25 mouse cellular contexts compared by ENCODE assay signal in the genomic region with DNA sequence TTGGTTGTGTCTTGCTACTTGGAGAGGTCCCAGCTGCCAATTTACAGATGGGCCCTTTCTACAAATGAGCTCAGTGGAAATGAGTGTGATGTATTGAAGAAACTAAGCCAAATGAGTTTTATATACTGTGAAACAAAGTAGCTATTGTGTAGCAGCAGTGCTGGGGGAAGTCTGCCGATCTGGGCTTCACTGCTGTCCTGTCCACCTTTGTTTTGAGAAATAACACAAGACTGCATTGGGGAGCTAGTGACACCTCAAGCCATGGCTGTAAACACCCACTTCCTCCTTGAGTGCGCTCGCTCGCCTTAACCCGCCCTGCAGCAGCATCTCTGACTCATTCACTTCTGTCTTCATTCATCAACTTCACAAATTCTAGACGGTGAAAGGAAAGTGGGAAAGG.
DNase-seq lines count a peak whose midpoint lies in the region; ATAC-seq and TF ChIP-seq lines count a peak whose summit lies in the region.
"Had no signal": no experiment of that assay in that cellular context is flagged by ENCODE, and none has a peak within 500 bp of the region (broad histone marks: within the 10 kb centered on the region; RNA-seq: fewer than 3 reads in every experiment).

No protein-coding gene starts in this region.

- dilution Hi-C loops in CH12.LX (cut with MboI; ENCODE audit: extremely low pct_ligation_motif_present, extremely low pct_unique_long_range_greater_than_20kb, low sequenced_read_pairs) = no loop called here

- no peak for TF ChIP-seq CTCF in lung, embryonic 14.5 days (IDR thresholded peaks at IDR 0.05; ENCODE audit: low read depth)
- TF ChIP-seq CTCF in lung, adult 2 months (IDR thresholded peaks at IDR 0.05; ENCODE audit: insufficient read depth, low read length) = no peak
- no peak for TF ChIP-seq CTCF in CH12.LX (conservative IDR thresholded peaks at IDR 0.05 in 1 of 2, IDR thresholded peaks at IDR 0.05 in 1 of 2; ENCODE audit: low read depth in 2 of 2, low read length in 2 of 2)

- H3K4me1 ChIP-seq in lung, embryonic 14.5 days (ENCODE audit: insufficient read depth) = no peaks in the 10 kb centered on the region
- H3K4me1 ChIP-seq in lung, adult 2 months (ENCODE audit: control insufficient read depth, insufficient read depth, low read length) = no peaks in the 10 kb centered on the region; the same call in 1 of the 2 replicates
- H3K4me1 ChIP-seq in CH12.LX (ENCODE audit: control insufficient read depth in 1 of 2, insufficient read depth in 2 of 2) = no peaks in the 10 kb centered on the region
- H3K4me1 ChIP-seq in heart, embryonic 10.5 days = peaks cover 10% of the 10 kb centered on the region; the same call in 1 of the 2 replicates
- H3K4me1 ChIP-seq: stomach, embryonic 15.5 days had no signal

- no peaks in the 10 kb centered on the region for H3K79me2 ChIP-seq in CH12.LX (replicated peaks; ENCODE audit: control insufficient read depth, extremely low read depth, insufficient read depth, poor library complexity, severe bottlenecking)

- no peak overlapping the region for H3K9ac ChIP-seq in lung, embryonic 14.5 days
- H3K9ac ChIP-seq in CH12.LX (ENCODE audit: insufficient read depth, low read depth) = no peak overlapping the region
- H3K9ac ChIP-seq: hindbrain, embryonic 13.5 days; limb, embryonic 12.5 days; liver, embryonic 14.5 days; neural tube, embryonic 13.5 days; stomach, embryonic 15.5 days had no signal

- in situ Hi-C loops in CH12.LX (cut with MboI; ENCODE audit: low pct_ligation_motif_present, low pct_unique_long_range_greater_than_20kb, low sequenced_read_pairs) = no loop called here

- TF ChIP-seq POLR2A in lung, adult 2 months (IDR thresholded peaks at IDR 0.05; ENCODE audit: borderline replicate concordance, extremely low read depth, low read depth, low read length) = no peak
- no peak for TF ChIP-seq POLR2A in CH12.LX (IDR thresholded peaks at IDR 0.05; ENCODE audit: low read depth, low read length)

- H3K27me3 ChIP-seq in lung, embryonic 14.5 days (ENCODE audit: insufficient read depth, low read length) = no peaks in the 10 kb centered on the region
- H3K27me3 ChIP-seq in CH12.LX (replicated peaks) = no peaks in the 10 kb centered on the region
- no peaks in the 10 kb centered on the region for H3K27me3 ChIP-seq in heart, embryonic 10.5 days (ENCODE audit: insufficient read depth, poor library complexity, severe bottlenecking)
- H3K27me3 ChIP-seq: limb, embryonic 12.5 days; stomach, embryonic 15.5 days had no signal

- peak; percentile 12 for DNase-seq in lung, embryonic 14.5 days
- DNase-seq in lung, adult 2 months = no peak
- peak; percentile 3 for DNase-seq in CH12.LX (ENCODE audit: extremely low read depth)
- peak; percentile 6 for DNase-seq in c-Kit-positive CD71-negative TER-119-negative erythroid progenitor cells, embryonic 14.5 days (ENCODE audit: low read depth)
- no peak for DNase-seq in ovary, postnatal 10 days (ENCODE audit: low spot score)
- no peak for DNase-seq in heart, embryonic 10.5 days (ENCODE audit: low spot score)
- DNase-seq: cerebellum, adult 9-10 months; gastrocnemius, postnatal 25 days; heart, postnatal 10 days; kidney, adult 9 months; kidney, postnatal 36 days; lung, postnatal 36 days; right cerebral cortex, postnatal 25 days; thymus, adult 18-20 months; thymus, postnatal 4 days had no signal

- H3K9me3 ChIP-seq in lung, embryonic 14.5 days (ENCODE audit: low read depth, low read length) = no peaks in the 10 kb centered on the region
- no peaks in the 10 kb centered on the region for H3K9me3 ChIP-seq in CH12.LX (replicated peaks; ENCODE audit: low read length)
- H3K9me3 ChIP-seq in heart, embryonic 10.5 days = no peaks in the 10 kb centered on the region
- H3K9me3 ChIP-seq: hindbrain, embryonic 13.5 days; limb, embryonic 12.5 days; stomach, embryonic 15.5 days had no signal

- 45% methylated on average over 6 of the region's 6 CpGs for WGBS in lung, embryonic 14.5 days
- 38% methylated on average over 6 of the region's 6 CpGs for WGBS in lung, adult 2 months
- 44% methylated on average over 6 of the region's 6 CpGs for WGBS in heart, embryonic 10.5 days

- H3K4me3 ChIP-seq in lung, embryonic 14.5 days (ENCODE audit: low read depth, low read length) = no peak overlapping the region
- H3K4me3 ChIP-seq in lung, adult 2 months (replicated peaks; ENCODE audit: extremely low read depth, low read depth, low read length) = no peak overlapping the region
- H3K4me3 ChIP-seq in CH12.LX (replicated peaks in 1 of 3; ENCODE audit: low read depth in 2 of 3, low read length in 2 of 3, poor library complexity in 1 of 3) = no peak overlapping the region
- no peak overlapping the region for H3K4me3 ChIP-seq in heart, embryonic 10.5 days
- H3K4me3 ChIP-seq: hindbrain, embryonic 13.5 days; limb, embryonic 12.5 days; neural tube, embryonic 13.5 days; stomach, embryonic 15.5 days had no signal

- no peak for TF ChIP-seq EP300 in CH12.LX (IDR thresholded peaks at IDR 0.05; ENCODE audit: low read length)

- H3K36me3 ChIP-seq in lung, embryonic 14.5 days (ENCODE audit: insufficient read depth) = no peaks in the 10 kb centered on the region
- H3K36me3 ChIP-seq in CH12.LX (replicated peaks in 1 of 2; ENCODE audit: control insufficient read depth in 1 of 2, insufficient read depth in 1 of 2, low read length in 1 of 2) = peaks cover 0 to 9% of the 10 kb centered on the region in 2 experiments
- H3K36me3 ChIP-seq in heart, embryonic 10.5 days = no peaks in the 10 kb centered on the region
- H3K36me3 ChIP-seq: hindbrain, embryonic 13.5 days; limb, embryonic 12.5 days; neural tube, embryonic 13.5 days; stomach, embryonic 15.5 days had no signal

- H3K27ac ChIP-seq in lung, embryonic 14.5 days (ENCODE audit: low read depth) = no peak overlapping the region
- no peak overlapping the region for H3K27ac ChIP-seq in CH12.LX (ENCODE audit: insufficient read depth, low read depth)
- H3K27ac ChIP-seq in heart, embryonic 10.5 days = no peak overlapping the region
- H3K27ac ChIP-seq: hindbrain, embryonic 13.5 days; limb, embryonic 12.5 days; liver, embryonic 14.5 days; neural tube, embryonic 13.5 days; stomach, embryonic 15.5 days had no signal

- no peak for TF ChIP-seq RAD21 in CH12.LX (IDR thresholded peaks at IDR 0.05; ENCODE audit: low read depth, low read length)

- no peak for ATAC-seq in lung, embryonic 14.5 days (ENCODE audit: insufficient read depth)
- ATAC-seq in megakaryocyte progenitor cell, adult 5-6 weeks (replicated peaks; ENCODE audit: poor library complexity) = 0 out of 2 replicates have a peak, but pooled peaks have one; percentile 11
- ATAC-seq in CD4-positive, CD25-positive, alpha-beta regulatory T cell, adult 4 months = no peak
- ATAC-seq: inflammation-experienced regulatory T-cells, adult 6 months had no signal

- no peak overlapping the region for H3K4me2 ChIP-seq in lung, embryonic 14.5 days
- no peak overlapping the region for H3K4me2 ChIP-seq in CH12.LX (ENCODE audit: insufficient read depth, low read depth, poor library complexity, severe bottlenecking)
- H3K4me2 ChIP-seq: heart, embryonic 11.5 days; hindbrain, embryonic 13.5 days; limb, embryonic 12.5 days; midbrain, embryonic 11.5 days; neural tube, embryonic 13.5 days; stomach, embryonic 15.5 days had no signal

TF ChIP-seq in CH12.LX, 34 proteins besides CTCF, POLR2A, EP300 and RAD21:
- no peak for TF ChIP-seq USF2 (conservative IDR thresholded peaks at IDR 0.05; ENCODE audit: low read depth, low read length)
- TF ChIP-seq MEF2A (IDR thresholded peaks at IDR 0.05; ENCODE audit: borderline replicate concordance, low read depth, low read length) = no peak
- TF ChIP-seq ZKSCAN1 (IDR thresholded peaks at IDR 0.05; ENCODE audit: borderline replicate concordance, low read depth, low read length) = no peak
- no peak for TF ChIP-seq BHLHE40 (IDR thresholded peaks at IDR 0.05; ENCODE audit: low read depth, low read length)
- TF ChIP-seq JUN (IDR thresholded peaks at IDR 0.05; ENCODE audit: insufficient read depth, low read depth, low read length) = no peak
- TF ChIP-seq E2F4 (IDR thresholded peaks at IDR 0.05; ENCODE audit: insufficient replicate concordance, low read depth, low read length) = no peak
- TF ChIP-seq UBTF (IDR thresholded peaks at IDR 0.05; ENCODE audit: low read depth, low read length) = no peak
- TF ChIP-seq RCOR1 (conservative IDR thresholded peaks at IDR 0.05; ENCODE audit: low read depth, low read length) = no peak
TF ChIP-seq in CH12.LX: peak in this region for 0.

Comparison
In these comparisons a context has a peak if more than half of its experiments do, and no peak if none do; other contexts are left out.
1. DNase-seq: peak in lung, embryonic 14.5 days (single experiment), CH12.LX (single experiment) and c-Kit-positive CD71-negative TER-119-negative erythroid progenitor cells, embryonic 14.5 days (single experiment); none in lung, adult 2 months (single experiment), ovary, postnatal 10 days (single experiment) and heart, embryonic 10.5 days (single experiment).